Mouse (Mus musculus) A20 (cell line): Measurements from ENCODE around the gene Trpm5.

Source experiments
- DNase-seq: peaks from one replicate; pipeline ENCODE4 v3.0.0-alpha.2; 2011; ENCODE audit warnings: low read depth, low spot score

The Trpm5 gene

GRCm38 (mm10) chr7:143040561-143040960 is 53.9 kb downstream of the Trpm5 start:
- DNase-seq: no peak

DNA sequence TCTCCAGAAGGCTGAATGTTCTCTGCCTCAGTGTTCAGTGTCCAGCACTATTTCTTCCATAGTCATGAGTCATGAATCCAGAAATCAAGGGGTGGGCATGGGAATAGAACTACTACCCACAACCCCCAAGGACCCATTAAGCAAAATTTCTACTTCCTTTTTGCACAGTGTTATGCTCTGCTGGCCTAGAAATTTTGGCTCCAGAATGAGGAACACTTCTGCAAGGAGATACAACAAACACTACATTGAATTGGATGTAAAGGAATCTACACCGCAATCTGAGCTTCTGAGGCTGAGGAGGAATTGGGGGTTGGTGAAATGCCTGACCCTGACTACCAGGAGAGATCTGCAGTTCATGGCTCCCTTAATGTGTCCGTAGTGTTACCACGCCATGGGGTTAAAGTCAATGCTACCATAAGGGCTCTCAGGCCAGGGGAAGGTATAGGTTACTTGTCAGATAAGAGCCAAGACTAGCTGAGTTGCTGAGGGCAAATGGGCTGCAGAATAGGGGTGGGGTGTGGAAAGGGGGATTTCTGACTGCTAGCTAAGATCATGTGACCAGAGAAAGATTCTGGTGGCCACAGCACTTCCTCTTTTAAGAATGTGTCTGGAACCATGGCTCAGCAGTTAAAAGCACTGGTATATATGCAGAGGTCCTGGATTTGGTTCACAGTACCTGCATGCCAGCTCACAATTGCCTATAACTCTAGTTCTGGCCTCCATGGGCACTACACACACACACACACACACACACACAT is 56.1 kb downstream of the Trpm5 start:
- peak; percentile 87 for DNase-seq

DNA sequence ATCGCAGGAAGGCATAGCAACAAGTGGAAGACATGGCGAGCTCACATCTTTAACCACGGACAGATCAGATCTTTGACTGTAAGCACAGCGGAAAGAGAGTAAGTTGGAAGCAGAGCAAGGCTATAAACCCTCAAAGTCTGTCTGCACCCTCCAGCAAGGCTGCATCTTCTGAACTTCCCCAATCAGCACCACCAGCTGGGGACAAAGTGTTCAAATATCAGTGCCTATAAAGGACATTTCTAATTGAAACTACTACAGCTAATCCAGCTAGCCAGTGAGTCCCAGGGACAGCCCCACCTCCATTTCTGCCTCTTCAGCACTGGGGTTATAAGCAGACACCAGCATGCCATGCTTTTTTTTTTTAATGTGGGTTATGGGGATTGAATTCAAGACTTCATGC is 57.1 kb downstream of the Trpm5 start:
- DNase-seq: peak; percentile 62

DNA sequence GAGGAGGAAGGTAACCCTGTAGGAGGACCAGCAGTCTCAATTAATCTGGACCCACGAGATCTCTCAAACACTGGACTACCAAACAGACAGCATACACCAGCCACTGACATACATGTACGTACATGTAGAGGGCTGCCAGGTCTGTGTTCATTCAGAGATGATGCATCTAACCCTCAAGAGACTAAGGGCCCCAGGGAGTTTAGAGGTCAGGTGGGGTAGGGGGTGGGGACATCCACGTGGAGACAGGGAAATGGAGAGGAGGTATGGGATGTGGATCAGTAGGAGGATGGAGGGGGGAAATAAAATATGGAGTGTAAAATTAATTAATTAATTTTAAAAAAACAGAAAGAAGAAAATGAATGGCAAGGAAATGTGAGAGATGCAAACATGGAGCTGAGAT is 57.7 kb downstream of the Trpm5 start:
- no peak for DNase-seq

GRCm38 (mm10) chr7:143034519-143035450 is 59.7 kb downstream of the Trpm5 start:
- no peak for DNase-seq

DNA sequence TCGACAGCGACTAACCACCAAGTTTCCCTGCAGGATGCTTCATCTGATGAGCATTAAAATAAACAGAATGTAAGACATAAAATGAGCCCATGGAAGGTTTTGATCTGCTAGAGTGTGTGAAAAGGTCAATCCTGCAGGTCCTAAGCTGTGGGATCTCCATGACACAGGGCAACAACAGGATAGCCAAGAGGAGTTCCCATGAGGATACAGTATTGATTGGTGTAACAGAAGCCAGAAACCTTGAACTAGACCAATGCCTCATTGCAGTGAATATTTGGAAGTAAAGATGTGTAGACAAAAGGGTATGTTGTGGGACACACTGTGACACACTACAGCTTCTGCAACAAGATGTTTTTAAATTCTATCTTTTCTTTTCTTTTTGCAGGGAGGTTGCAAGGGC is 60.3 kb downstream of the Trpm5 start:
- DNase-seq: no peak

DNA sequence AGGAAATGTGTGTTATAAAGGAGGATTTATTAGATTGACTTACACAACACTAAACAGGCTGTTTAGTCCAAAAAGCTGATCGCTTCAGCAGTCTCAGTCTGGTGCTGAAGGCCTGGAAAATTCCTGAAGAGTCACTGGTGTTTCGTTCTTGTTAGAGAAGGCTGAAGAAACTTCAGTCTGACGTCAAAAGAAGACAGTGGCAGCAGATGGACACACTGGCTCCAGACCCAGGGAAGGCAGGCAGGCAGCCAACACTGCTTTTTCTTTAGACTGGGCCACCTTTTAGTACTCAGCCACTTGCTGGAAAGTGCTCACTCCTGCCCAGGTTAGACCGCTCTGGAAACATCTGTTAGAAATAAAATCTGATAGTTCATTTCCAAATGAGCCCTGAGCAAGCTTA is 60.9 kb downstream of the Trpm5 start:
- DNase-seq: no peak

GRCm38 (mm10) chr7:143031816-143032215 is 62.6 kb downstream of the Trpm5 start:
- no peak for DNase-seq

GRCm38 (mm10) chr7:143027196-143027595 is 67.2 kb downstream of the Trpm5 start:
- no peak for DNase-seq

- DNase-seq: no peak
Observed at GRCm38 (mm10) chr7:143025496-143025895, 68.9 kb downstream of the Trpm5 start.

GRCm38 (mm10) chr7:143024293-143024692 is 70.1 kb downstream of the Trpm5 start:
- DNase-seq: no peak

DNA sequence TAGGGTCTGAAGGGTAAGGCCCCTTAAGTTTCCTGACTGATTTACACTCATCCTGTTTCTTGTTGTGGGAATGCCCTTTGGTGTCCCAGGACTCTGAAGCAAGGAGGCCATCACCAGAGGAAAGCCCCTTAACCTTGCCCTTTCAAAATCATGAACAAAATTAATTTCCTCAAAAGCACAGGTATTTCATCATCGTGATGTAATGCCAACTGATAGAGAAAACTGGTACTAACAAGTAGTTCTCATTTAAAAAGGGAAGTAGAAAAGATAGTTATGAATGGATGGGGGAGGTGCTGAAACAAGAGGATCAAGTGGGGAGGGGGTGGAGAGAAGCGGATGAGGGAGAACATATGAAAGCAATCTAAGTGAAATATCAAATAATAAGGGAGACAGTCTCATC is 70.9 kb downstream of the Trpm5 start:
- peak; percentile 57 for DNase-seq

- peak; percentile 76 for DNase-seq
Observed at GRCm38 (mm10) chr7:143021356-143022164, 72.9 kb downstream of the Trpm5 start.

- DNase-seq: peak; percentile 43
Observed at GRCm38 (mm10) chr7:143020764-143021163, 73.7 kb downstream of the Trpm5 start.

GRCm38 (mm10) chr7:143020040-143020439 is 74.4 kb downstream of the Trpm5 start:
- no peak for DNase-seq
